Mouse (Mus musculus) heart, postnatal 0 days (tissue): ENCODE results near the gene Lrch1.

Experiments
- CTCF ChIP-seq: IDR thresholded peaks from 2 replicates; pipeline ENCODE4 v1.5.1; 2016; ENCODE audit warnings: antibody characterized with exemption, control low read depth, low read depth
- EP300 ChIP-seq: IDR thresholded peaks from 2 replicates; pipeline ENCODE4 v1.6.1; 2016; ENCODE audit warnings: antibody characterized with exemption, low read depth

- TF ChIP-seq CTCF: no peak
- TF ChIP-seq EP300: no peak
Measured at GRCm38 (mm10) chr14:74822048-74822447, 125.6 kb downstream of the Lrch1 start.
